Mouse (Mus musculus) lung, postnatal 14 days (tissue): ENCODE results near the gene Zup1.
"Not testable (repeated sequence)": the region's sequence is repeated elsewhere in the genome, so short reads cannot be mapped to it uniquely, and the experiment has no call there.

Experiments used
- DNase-seq: peaks from one replicate; pipeline ENCODE4 v3.0.0; 2021

The Zup1 gene

DNA sequence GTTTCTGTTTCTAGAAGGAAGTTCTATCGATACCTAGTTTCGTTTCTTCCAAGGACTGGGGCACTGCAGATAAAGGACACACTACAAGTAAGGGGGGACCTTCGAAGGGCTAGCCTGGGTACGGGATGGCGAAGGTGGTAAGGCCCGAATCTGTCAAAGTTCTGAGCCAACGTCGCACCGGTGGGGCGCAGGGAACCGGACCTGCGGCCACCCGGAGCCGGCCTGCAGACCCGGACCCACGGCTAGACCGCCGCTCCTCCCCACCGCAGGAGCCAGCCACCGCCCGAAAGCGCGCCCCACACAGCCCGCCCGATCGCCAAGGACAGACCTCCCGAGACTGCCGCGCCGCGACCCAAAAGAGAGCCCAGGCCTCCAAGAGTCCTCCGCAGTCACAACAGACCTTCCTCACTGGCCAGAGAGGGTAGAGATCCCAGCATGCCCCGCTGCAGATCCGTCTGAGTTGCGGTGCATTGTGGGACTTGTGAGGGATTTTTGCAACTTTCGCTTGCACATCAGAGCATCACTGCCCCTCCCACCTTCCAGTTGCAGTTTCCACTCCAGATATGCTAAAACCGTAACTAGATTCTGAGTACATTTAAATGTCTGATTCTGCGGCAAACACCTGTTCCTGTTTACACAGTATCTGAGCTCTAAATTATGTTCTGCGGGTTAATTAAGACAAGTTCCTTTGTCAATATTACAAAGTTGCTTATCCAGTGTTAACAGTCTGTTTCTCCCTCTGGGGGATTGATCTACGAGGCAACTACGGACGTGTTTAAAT, at the start of gene Zup1:
TSS of gene Zup1 (minus strand) at position 467 of the 781 bp plus-strand sequence.
- DNase-seq, result peak; percentile 84

DNA sequence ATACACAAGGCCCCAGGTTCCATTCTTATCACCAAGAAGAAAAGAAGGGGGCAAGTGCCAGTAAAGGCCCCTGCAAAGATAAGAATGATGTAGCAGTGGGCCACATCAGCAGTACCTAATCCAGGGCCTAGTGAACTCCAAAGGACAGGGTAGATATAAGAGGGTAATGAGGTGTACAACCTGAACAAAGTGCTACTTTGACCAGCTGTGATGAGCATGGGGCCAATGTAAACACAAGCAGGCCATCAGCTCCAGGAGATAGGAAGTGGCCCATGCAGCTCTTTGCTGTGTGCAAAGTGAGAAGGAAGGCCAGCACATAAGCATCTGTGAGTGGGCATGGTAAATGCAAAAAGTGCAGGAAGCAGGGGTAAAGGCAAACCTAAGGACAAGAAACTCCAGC, 47.3 kb upstream of the Zup1 start:
- no peak for DNase-seq

DNA sequence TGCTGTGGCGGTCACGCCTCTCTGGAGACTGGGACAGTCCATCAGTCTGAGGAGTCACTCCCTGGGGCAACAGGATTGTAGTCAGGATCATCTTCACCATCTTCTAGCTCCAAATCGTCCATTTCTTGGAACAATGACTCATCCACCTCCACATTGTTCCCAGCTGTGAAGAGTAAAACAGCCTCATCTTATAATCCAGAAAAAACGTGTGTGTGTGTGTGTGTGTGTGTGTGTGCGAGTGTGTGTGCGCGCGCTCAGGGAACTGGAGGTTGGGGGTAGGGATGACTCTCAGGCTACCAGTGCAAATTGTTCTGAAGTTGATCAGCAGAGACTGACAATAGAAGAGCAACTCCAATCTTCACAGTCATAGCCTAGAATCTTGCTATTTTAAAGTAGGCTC, 45.6 kb upstream of the Zup1 start:
- not testable (repeated sequence) for DNase-seq

DNA sequence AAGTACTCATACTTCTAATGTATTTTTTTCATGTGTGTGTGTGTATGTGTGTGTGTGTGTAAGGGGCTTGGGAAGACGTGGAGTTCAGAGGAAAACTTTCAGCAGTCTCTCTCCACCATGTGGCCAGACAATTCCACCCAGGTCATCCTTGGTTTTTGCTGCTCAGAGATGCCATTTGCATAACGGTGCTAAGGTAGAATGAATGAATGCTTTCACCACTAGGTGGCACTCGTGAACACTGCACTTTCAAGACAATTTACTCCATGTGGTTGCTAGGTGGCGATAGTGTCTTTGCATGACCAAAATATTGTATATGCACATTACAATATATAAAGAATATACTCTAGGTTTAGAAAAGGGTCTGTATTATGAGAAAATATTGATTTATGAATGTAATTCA, 35.7 kb upstream of the Zup1 start:
- peak; percentile 77 for DNase-seq

DNA sequence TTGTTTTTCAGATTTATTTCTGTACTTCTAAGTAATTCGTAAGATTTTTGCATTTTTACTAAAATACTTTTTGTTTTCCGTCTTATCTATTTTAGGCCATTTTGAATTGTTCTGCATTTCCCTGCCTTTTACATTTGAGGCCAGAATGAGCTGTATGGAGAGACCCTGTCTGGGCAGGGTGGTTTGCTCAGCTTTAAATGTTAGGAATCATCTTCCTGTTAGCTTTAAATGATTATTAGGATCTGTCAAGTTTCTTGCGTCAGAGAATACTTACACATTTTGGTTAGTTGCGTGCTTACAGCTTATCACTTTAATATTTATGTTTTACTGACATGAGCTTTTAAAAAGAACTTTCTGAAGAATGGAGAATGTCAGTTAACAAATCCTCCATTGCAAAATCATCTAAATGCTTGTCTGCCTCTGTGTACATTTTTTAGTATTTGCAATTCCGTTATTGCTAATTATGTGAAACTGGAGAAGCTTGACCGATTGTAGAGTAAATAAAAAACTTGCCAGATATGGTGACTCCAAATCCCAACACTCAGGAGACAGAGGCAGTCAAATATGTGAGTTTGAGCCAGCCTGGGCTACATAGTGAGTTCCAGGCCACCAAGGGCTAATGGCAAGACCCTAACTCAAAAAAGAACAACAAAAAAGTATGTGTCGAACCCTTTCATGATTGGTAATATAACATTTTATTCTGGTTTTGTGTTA, 23.9 kb upstream of the Zup1 start:
- DNase-seq, result no peak

DNA sequence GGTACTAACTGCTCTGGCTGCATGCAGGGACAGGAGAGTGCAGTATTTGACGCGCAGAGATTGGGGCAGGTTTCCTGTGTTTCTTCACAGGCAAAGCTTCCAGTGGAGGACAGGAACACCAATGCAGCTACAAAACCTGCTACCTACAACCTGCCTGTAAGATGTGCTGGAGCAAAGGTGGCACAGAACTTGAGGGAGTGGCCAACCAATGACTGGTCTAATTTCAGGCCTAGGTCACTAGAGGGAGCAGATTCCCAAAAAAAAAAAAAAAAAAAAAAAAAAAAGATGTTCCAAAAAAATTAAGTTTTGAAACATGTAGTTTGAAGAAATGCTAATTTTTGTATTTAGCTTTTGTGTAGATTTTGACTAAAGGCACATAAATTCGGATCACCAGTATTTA, 1.4 kb upstream of the Zup1 start:
- DNase-seq, result no peak

DNA sequence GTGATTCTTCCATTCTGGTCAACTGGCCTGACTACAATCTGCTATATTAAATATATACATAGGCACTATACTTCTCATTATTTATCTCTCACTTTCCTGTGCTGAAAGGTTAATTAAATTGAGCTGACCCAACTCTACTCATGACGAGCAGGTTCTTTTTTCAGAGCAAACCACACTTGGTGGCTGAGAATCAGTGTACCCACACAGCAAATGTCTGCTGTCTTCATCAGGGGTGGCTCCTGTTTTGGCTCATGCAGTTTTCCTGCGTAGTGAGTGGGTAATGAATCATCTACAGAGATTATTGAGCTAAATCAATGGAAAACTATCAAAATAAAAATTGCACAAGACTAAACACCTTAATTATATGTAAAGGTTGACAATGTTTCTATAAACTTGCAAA, 4.7 kb downstream of the Zup1 start:
- no peak for DNase-seq

DNA sequence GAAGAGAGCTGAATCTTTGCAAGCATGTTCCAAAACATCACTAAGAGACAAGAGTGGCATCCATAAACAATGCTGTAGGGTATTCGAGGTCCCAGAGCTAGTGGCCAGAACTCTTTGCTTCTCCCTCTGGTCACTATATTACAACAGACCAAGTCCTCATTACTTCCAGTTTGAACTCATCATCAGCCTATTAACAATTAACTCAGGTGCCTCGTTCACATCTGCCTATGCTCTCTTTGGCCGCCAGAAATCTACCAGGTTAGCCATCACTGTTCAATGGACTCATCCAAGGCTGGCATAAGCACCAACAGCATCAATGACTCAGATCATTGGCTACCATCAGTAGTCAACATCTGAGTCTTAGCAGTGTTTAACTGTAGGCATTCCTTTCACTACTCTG, 5.7 kb downstream of the Zup1 start:
- DNase-seq, result no peak

DNA sequence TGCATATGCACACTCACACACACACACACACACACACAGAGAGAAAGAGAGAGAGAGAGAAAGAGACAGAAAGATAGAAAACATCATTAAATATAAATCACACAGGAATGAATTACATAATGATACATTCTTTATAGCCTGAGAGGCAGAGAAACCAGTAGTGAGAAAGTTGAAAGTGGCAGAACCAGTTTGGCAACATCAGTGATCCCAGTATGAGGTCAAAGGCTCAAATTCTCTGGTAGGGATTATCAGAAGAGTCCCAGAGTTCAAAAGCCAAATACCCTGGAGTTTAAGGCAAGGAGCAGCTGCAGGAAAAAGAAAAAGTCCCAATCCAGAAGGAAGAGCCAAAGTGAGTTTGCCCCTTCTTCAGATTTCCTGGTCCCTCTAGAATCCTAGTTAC, 10.4 kb downstream of the Zup1 start:
- no peak for DNase-seq

DNA sequence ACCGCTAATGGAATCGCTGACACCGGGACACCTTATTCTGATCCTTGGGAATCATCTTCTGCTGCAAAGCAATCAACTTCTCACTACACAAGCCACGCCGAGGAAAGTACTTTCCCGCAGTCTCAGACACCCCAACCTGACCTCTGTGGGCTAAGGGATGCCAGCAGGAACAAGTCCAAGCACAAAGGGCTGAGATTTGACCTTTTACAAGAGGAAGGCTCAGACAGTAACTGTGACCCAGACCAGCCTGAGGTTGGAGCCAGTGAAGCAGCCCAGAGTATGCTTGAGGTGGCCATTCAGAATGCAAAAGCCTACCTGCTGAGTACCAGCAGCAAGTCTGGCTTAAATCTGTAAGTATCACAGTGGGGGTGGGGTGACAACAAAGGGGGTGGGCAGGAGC, 45.6 kb downstream of the Zup1 start:
- DNase-seq, result no peak

DNA sequence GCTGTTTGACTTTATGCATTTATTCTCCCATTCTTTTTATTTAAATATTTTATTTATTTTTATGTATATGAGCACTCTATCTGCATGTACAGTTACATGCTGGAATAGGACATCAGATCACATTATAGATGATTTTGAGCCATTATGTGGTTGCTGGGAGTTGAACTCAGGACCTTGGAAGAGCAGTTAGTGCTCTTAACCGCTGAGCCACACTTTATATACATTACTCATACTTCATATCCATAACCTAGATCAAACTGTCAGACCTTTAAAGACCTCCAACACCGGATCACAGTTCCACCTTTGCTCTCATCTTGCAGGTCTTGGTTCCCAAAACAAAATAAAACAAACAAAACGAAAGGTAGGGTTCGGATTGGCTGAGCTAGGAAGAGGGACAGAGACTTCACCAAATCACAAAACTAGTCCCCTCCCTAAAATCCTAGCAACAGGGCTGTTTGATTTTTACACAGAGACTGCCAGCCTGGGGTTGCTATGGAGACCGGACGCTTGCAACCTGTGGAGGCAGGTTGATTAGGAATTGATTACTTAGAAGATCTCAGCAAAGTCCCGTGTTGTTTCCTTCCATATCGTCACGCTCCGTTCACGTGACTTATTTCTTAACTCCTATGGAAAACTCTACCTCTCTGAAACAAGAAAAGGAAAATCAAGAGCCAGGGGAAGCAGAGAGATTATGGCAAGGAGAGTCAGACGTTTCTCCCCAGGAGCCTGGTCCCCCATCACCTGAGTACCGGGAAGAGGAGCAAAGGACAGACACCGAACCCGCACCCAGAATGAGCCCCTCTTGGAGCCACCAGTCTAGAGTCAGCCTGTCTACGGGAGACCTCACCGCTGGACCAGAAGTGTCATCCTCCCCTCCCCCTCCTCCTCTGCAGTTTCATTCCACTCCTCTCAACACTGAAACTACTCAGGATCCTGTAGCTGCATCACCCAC, 46.3 kb downstream of the Zup1 start, which contains the start of gene Rsph4a:
TSS of gene Rsph4a (plus strand) at position 582 of the 952 bp plus-strand sequence.
- no peak for DNase-seq

DNA sequence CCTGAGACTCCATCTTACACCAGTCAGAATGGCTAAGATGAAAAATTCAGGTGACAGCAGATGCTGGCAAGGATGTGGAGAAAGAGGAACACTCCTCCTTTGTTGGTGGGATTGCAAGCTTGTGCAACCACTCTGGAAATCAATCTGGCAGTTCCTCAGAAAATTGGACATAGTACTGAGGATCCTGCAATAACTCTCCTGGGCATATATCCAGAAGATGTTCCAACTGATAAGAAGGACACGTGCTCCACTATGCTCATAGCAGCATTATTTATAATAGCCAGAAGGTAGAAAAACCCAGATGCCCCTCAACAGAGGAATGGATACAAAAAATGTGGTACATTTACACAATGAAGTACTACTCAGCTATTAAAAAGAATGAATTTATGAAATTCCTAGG, 49.5 kb downstream of the Zup1 start:
- DNase-seq, result not testable (repeated sequence)

DNA sequence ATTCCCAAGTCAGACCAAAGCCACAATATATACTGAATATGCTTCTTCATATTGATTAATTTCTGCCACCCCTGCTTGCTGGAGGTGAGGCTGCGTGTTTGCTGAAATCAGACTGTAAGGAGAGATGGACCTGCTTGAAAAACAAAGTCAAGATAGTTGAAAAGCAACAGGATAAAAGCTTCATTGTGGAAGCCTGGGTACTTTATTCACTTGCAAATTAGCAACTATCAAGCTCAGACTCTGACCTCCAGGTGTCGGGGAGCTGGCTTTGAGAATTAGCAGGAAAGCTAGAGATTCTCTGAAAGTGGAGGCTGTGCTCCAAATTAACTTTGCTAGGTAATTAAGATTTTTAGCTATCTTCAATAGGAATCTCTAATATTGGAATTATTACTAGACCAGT, 68.7 kb downstream of the Zup1 start:
- DNase-seq, result not testable (repeated sequence)

DNA sequence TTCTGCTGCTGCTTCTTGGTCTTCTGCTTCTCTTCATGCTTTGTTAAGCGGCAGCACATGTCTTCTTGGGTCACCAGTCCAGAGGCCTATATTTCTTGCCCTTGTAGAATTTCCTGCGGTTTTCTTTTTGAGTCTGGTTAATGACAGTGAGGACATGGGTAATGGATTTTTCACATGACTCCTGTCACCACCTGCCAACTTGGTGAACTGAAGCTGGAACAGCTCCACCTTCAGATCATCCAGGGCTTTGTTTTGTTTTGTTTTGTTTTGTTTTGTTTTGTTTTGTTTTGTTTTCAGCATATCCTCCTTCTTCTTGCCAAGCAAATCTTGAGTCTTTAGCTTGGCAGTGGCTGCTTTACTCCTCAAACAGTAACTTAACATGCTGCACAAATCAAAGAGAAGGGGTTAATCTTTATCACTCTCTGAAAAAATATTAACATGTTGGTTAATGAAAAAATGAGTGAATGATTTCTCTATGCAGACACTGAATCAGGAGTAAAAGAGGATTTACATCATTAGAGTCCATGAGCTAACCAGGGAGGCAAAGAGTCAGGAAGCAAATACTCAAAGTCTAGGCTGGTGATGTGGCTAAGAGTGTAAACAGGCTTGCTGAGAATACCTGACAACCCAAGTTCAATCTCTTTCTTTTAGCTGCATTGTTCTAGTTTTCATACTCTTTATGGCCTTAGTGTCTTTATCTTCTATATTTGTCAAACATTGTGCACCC, 78.2 kb downstream of the Zup1 start:
- DNase-seq, result no peak

DNA sequence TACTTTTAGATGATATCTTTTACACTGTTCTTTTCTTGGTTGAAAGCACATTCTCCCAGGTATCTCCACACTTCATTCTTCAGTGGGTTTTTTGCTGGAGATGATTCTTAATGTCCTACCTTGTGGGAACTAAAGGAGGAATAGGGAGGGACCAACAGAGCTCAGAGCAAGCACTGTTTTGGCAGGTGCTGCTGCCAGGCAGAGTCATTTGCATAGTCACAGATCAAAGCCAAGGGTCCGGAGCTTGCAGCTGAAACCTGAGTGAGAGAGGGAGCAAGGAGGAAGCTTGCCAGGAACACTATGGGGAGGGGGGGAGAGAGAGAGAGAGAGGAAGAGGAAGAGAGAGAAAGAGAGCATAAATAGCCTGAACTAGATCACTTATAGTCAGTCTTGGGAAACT, 80.6 kb downstream of the Zup1 start:
- DNase-seq, result no peak
